Mouse (Mus musculus) ES-Bruce4 (cell line): ENCODE measurements around the gene Klk11.

Experiments
- CTCF ChIP-seq: IDR thresholded peaks from one replicate; pipeline ENCODE4 v1.8.1; 2011; ENCODE audit warnings: low read depth, low read length
- POLR2A ChIP-seq: IDR thresholded peaks from one replicate; pipeline ENCODE4 v1.8.1; 2011; ENCODE audit warnings: low read length; ENCODE audit not compliant: insufficient read depth

DNA sequence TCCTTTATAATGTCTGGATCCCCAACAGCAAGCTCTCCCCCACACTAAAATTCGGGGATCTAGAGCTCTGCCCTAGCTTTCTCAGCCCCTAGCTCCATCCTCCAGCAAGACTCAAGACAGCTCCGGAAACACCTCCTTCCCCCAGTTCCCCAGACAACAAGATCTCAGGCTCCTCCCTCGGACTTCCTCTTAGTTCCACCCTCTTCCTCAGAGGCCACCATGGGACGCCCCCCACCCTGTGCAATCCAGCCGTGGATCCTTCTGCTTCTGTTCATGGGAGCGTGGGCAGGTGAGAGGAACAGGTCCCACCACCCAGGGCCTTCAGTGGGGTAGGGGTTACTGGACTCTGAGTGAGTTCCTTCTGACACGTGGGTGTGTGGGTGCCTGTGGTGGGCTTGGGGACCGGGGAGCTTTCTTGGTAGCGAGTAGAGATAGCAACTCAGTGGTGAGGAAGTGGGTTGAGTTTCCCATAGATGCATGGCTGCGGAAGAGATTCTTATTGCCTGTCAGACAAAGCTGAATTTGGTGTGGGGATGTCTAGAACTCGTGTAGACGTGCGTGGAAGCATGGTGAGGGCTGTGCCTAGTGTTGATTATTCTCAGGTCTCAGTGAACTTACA is 23.5 kb downstream of the Klk11 start:
- TF ChIP-seq POLR2A = no peak
- TF ChIP-seq CTCF = no peak
